Mouse (Mus musculus) layer of hippocampus, postnatal 10 days (tissue): ENCODE data around the gene Swsap1. TPM values are rescaled to one million over a fixed set of nuclear protein-coding genes. Genes with fewer than 3 reads are reported as not detected.
A peak's percentile ranks its signal among the peaks of the same experiment; 100 is the strongest.

ENCODE experiments used
- DNase-seq, 2 experiments: peaks; one replicate each; pipeline ENCODE4 v3.0.0; 2021; ENCODE audit warnings: low spot score in 2 of 2
- total RNA-seq, 2 experiments: library from RNA; stranded (reverse); gene quantifications; 2 replicates each; pipeline ENCODE4 v1.2.3; 2021

Gene Swsap1
- total RNA-seq, 2 experiments from 2014 or later = 13.5 to 14.5 TPM

GRCm38 (mm10) chr9:21962416-21963059 lies 7.0 kb downstream of the Swsap1 start:
- DNase-seq = peak; percentile 61 to 70

GRCm38 (mm10) chr9:21963417-21963816 lies 7.9 kb downstream of the Swsap1 start, which contains the start of gene Epor:
Epor (minus strand) TSS chr9:21963506.
- DNase-seq = no peak

- DNase-seq = no peak
Measured at GRCm38 (mm10) chr9:21968883-21969282, 13.3 kb downstream of the Swsap1 start.

GRCm38 (mm10) chr9:21969304-21969703 lies 13.7 kb downstream of the Swsap1 start:
- no peak for DNase-seq

- no peak for DNase-seq
Measured at GRCm38 (mm10) chr9:21976626-21977175, 21.1 kb downstream of the Swsap1 start.

- DNase-seq = no peak
Measured at GRCm38 (mm10) chr9:21977331-21977730, 21.8 kb downstream of the Swsap1 start.

GRCm38 (mm10) chr9:21977972-21978371 lies 22.4 kb downstream of the Swsap1 start:
- peak in 1 of 2 experiments; percentile 36 for DNase-seq

GRCm38 (mm10) chr9:21978398-21979128 lies 23.0 kb downstream of the Swsap1 start:
- DNase-seq = no peak

GRCm38 (mm10) chr9:21983911-21984310 lies 28.4 kb downstream of the Swsap1 start:
- no peak for DNase-seq

- DNase-seq = no peak
Measured at GRCm38 (mm10) chr9:21987592-21988342, 32.2 kb downstream of the Swsap1 start.

- no peak for DNase-seq
Measured at GRCm38 (mm10) chr9:21988421-21989101, 33.0 kb downstream of the Swsap1 start.

- DNase-seq = no peak
Measured at GRCm38 (mm10) chr9:21989230-21990110, 33.9 kb downstream of the Swsap1 start, which contains the start of gene Rgl3. Rgl3 (minus strand) TSS chr9:21989446.

GRCm38 (mm10) chr9:21992227-21992626 lies 36.7 kb downstream of the Swsap1 start:
- DNase-seq = no peak

- DNase-seq = no peak
Measured at GRCm38 (mm10) chr9:21996178-21996867, 40.8 kb downstream of the Swsap1 start.

- DNase-seq = no peak
Measured at GRCm38 (mm10) chr9:22000296-22000695, 44.7 kb downstream of the Swsap1 start.

- no peak for DNase-seq
Measured at GRCm38 (mm10) chr9:22001633-22002032, 46.1 kb downstream of the Swsap1 start.

GRCm38 (mm10) chr9:22002194-22003162 lies 46.9 kb downstream of the Swsap1 start, which contains the start of the genes Ccdc151 and Prkcsh:
Ccdc151 (minus strand) TSS chr9:22002634.
Prkcsh (plus strand) TSS chr9:22002806.
- peak; percentile 98 to 99 for DNase-seq

- no peak for DNase-seq
Measured at GRCm38 (mm10) chr9:22003163-22003554, 47.6 kb downstream of the Swsap1 start.
